Mouse (Mus musculus) heart, embryonic 12.5 days (tissue): ENCODE data around the gene Prickle2. TPM values are rescaled to one million over a fixed set of nuclear protein-coding genes. Genes with fewer than 3 reads are reported as not detected.

Experiments used
- ATAC-seq: fragments of 200-750 bp; cut with Nextera tagmentation; 2 replicates; pipeline ENCODE4 v1.8.0; 2017; ENCODE audit warnings: moderate TSS enrichment, moderate library complexity; ENCODE audit not compliant: insufficient number of reproducible peaks, low FRiP score
- H3K27ac ChIP-seq: fragments of 300-500 bp; sonication (generic); 2 replicates; pipeline ENCODE4 v1.5.1; 2016; ENCODE audit warnings: mild to moderate bottlenecking, moderate library complexity; ENCODE audit not compliant: poor library complexity, severe bottlenecking
- H3K27me3 ChIP-seq: fragments of 300-500 bp; sonication (generic); replicated peaks from 2 replicates; pipeline ENCODE4 v1.6.1; 2016; ENCODE audit warnings: mild to moderate bottlenecking, moderate library complexity
- H3K36me3 ChIP-seq: fragments of 300-500 bp; sonication (generic); 2 replicates; pipeline ENCODE4 v1.6.1; 2016; ENCODE audit warnings: mild to moderate bottlenecking, moderate library complexity
- H3K4me1 ChIP-seq: fragments of 300-500 bp; sonication (generic); replicated peaks from 2 replicates; pipeline ENCODE4 v1.6.1; 2016; ENCODE audit warnings: mild to moderate bottlenecking
- H3K4me2 ChIP-seq: fragments of 300-500 bp; sonication (generic); 2 replicates; pipeline ENCODE4 v1.6.1; 2016; ENCODE audit warnings: mild to moderate bottlenecking, moderate library complexity
- H3K4me3 ChIP-seq: fragments of 300-500 bp; sonication (generic); 2 replicates; pipeline ENCODE4 v1.5.1; 2016; ENCODE audit warnings: mild to moderate bottlenecking
- H3K9ac ChIP-seq: fragments of 300-500 bp; sonication (generic); 2 replicates; pipeline ENCODE4 v1.6.1; 2016; ENCODE audit warnings: mild to moderate bottlenecking, moderate library complexity
- H3K9me3 ChIP-seq: fragments of 300-500 bp; sonication (generic); replicated peaks from 2 replicates; pipeline ENCODE4 v1.6.1; 2016; ENCODE audit warnings: mild to moderate bottlenecking, moderate library complexity
- WGBS: fragments of 180-500 bp; shearing (Covaris S2); methylation state at CpG from one replicate; pipeline ENCODE4 v1.1.7; 2016; 5-methylcytosine and 5-hydroxymethylcytosine counted together
- polyA plus RNA-seq: library from polyadenylated mRNA; unstranded; fragments of >200 nt; fragmentation: Nextera tagmentation; extraction: Ambion mirVana; gene quantifications from 2 replicates; pipeline ENCODE4 v1.2.1, GENCODE M21; 2016

Gene Prickle2
- polyA plus RNA-seq, 1 experiment from 2014 or later: 7.9 TPM

GRCm38 (mm10) chr6:92469456-92469855 lies 236.5 kb downstream of the Prickle2 start:
- Histone ChIP-seq H3K4me2 (no peak overlapping the region), H3K4me3 (no peak overlapping the region), H3K4me1 (peaks cover 53% of the 10 kb centered on the region), H3K9ac (no peak overlapping the region), H3K27ac (peak overlapping the region; percentile 75), H3K27me3 (no peaks in the 10 kb centered on the region), H3K36me3 (no peaks in the 10 kb centered on the region), H3K9me3 (no peaks in the 10 kb centered on the region)
- no peak for ATAC-seq
- whole genome bisulfite sequencing: 55% methylated on average over 4 of the region's 4 CpGs

DNA sequence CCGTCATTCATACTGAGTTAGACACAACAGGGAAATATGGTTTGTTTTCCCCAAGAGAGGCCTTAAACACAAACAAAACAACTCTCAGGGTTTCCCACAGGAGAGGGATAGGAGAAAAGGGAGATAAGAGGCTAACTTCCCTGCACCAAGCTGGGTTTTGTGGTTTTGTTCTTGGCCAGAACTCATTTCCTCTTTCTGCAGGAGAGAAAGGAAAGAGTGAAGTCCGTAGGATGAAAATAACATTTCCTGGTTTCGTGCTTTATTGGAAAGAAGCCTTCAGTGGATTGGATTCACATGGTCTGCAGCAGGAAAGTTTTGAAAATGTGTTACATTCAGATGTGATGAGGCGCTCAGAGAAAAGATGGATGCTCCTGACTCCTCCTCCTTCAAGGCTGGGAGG lies 237.1 kb downstream of the Prickle2 start:
- Histone ChIP-seq H3K4me1 (peaks cover 59% of the 10 kb centered on the region), H3K4me2 (no peak overlapping the region)
- WGBS: 57% methylated on average over 4 of the region's 4 CpGs

DNA sequence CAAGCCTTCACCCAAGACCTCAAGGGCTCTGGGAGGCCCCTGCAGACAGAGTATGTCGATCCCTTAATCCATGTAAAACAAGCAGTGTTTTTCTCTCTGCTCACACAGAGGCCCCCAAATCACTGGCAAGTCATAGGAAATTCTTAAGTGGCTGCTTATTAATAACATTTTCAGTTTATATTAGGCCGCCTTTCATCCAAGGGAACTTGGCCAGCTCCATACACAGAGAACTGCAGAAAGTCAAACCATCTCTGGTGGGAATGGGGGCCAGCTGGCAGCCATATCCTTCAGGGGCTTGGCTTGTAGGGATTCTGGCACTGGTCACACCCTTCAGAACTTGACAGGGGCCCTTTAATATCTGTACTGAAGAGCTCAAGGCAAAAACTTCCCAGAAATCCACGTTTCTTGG lies 237.6 kb downstream of the Prickle2 start:
- Histone ChIP-seq H3K9me3 (no peaks in the 10 kb centered on the region), H3K4me3 (no peak overlapping the region), H3K4me1 (peaks cover 64% of the 10 kb centered on the region), H3K36me3 (no peaks in the 10 kb centered on the region), H3K27ac (peak overlapping the region; percentile 75), H3K27me3 (no peaks in the 10 kb centered on the region), H3K9ac (no peak overlapping the region), H3K4me2 (no peak overlapping the region)
- ATAC-seq: no peak
- 43% methylated on average over 3 of the region's 3 CpGs for WGBS

More for the DNA sequence above, 237.1 kb downstream of the Prickle2 start:
- Histone ChIP-seq H3K9me3 (no peaks in the 10 kb centered on the region), H3K4me3 (no peak overlapping the region), H3K27me3 (no peaks in the 10 kb centered on the region), H3K36me3 (no peaks in the 10 kb centered on the region), H3K9ac (no peak overlapping the region), H3K27ac (peak overlapping the region; percentile 75)
- no peak for ATAC-seq

DNA sequence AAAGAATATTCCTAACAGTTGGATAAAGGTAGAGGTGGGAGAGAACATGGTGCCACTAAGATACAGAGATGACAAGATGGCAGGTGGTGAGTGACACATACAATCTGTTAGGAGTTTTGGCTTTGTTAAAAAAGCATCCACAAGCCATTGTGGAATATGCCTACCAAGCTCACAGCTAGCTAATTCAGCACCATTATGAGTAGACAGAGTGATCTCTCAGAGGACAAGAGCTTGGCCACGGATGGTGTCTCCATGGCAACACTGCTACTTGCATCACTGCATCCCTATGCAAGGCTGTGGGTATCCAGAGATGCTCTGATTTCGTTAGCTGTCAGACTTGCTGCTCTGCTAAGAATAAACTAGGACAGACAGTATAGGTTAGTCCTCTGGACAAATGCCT lies 238.6 kb downstream of the Prickle2 start:
- H3K9me3 ChIP-seq: no peaks in the 10 kb centered on the region
- H3K4me2 ChIP-seq: no peak overlapping the region
- no peaks in the 10 kb centered on the region for H3K36me3 ChIP-seq
- no peak overlapping the region for H3K27ac ChIP-seq
- H3K27me3 ChIP-seq: no peaks in the 10 kb centered on the region
- no peak overlapping the region for H3K9ac ChIP-seq
- H3K4me3 ChIP-seq: no peak overlapping the region
- H3K4me1 ChIP-seq: peaks cover 68% of the 10 kb centered on the region
- WGBS: 86% methylated on average over 2 of the region's 2 CpGs
- ATAC-seq: no peak

GRCm38 (mm10) chr6:92465666-92466065 lies 240.3 kb downstream of the Prickle2 start:
- 19% methylated on average over 1 of the region's 1 CpGs for WGBS
- Histone ChIP-seq H3K4me1 (peaks cover 68% of the 10 kb centered on the region), H3K36me3 (no peaks in the 10 kb centered on the region), H3K9ac (no peak overlapping the region), H3K9me3 (no peaks in the 10 kb centered on the region), H3K4me3 (no peak overlapping the region), H3K27ac (peak overlapping the region; percentile 85), H3K4me2 (no peak overlapping the region), H3K27me3 (no peaks in the 10 kb centered on the region)
- ATAC-seq: peak; percentile 60

GRCm38 (mm10) chr6:92464781-92465337 lies 241.1 kb downstream of the Prickle2 start:
- peaks cover 66% of the 10 kb centered on the region for H3K4me1 ChIP-seq
- 28% methylated on average over 7 of the region's 7 CpGs for WGBS
- no peak overlapping the region for H3K9ac ChIP-seq
- H3K36me3 ChIP-seq: no peaks in the 10 kb centered on the region
- 0 out of 2 replicates have a peak overlapping the region, but pooled peaks have one; percentile 10 for H3K4me2 ChIP-seq
- peak; percentile 61 for ATAC-seq
- no peak overlapping the region for H3K4me3 ChIP-seq
- H3K27me3 ChIP-seq: no peaks in the 10 kb centered on the region
- H3K27ac ChIP-seq: peak overlapping the region; percentile 85
- H3K9me3 ChIP-seq: no peaks in the 10 kb centered on the region

GRCm38 (mm10) chr6:92463768-92464167 lies 242.2 kb downstream of the Prickle2 start:
- WGBS: 39% methylated on average over 9 of the region's 9 CpGs
- no peak overlapping the region for H3K4me2 ChIP-seq
- no peak for ATAC-seq
- no peak overlapping the region for H3K4me3 ChIP-seq
- H3K9me3 ChIP-seq: no peaks in the 10 kb centered on the region
- H3K27ac ChIP-seq: peak overlapping the region; percentile 85
- no peaks in the 10 kb centered on the region for H3K36me3 ChIP-seq
- no peaks in the 10 kb centered on the region for H3K27me3 ChIP-seq
- H3K4me1 ChIP-seq: peaks cover 56% of the 10 kb centered on the region
- no peak overlapping the region for H3K9ac ChIP-seq

DNA sequence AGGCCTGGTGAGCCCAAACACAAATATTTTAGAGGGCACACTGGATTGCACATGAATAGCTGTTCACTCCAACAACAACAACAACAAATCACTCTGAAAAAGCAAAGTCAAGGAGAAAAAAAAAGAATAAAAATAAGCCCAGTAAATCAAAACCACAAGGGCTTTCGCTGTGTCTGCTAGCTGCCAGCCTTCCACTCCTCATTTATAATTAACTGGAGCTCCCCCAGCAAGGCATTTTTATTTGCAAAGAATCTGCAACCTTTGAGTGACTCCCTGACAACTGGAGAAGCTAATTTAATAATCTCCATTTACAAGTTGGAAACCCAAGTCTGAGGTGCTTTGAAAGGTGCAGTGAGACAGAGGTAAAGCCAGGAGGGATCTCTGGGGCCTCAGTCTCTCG lies 245.2 kb downstream of the Prickle2 start:
- WGBS: 83% methylated on average over 2 of the region's 2 CpGs
- ATAC-seq: no peak

GRCm38 (mm10) chr6:92458026-92458425 lies 247.9 kb downstream of the Prickle2 start:
- Histone ChIP-seq H3K27me3 (no peaks in the 10 kb centered on the region), H3K4me2 (no peak overlapping the region), H3K9ac (no peak overlapping the region), H3K36me3 (0 out of 2 replicates have a peak, but pooled peaks cover 2% of the 10 kb centered on the region), H3K9me3 (no peaks in the 10 kb centered on the region), H3K27ac (no peak overlapping the region), H3K4me1 (peaks cover 7% of the 10 kb centered on the region), H3K4me3 (no peak overlapping the region)
- ATAC-seq: no peak
- WGBS: 79% methylated on average over 4 of the region's 4 CpGs

More for the DNA sequence above, 245.2 kb downstream of the Prickle2 start:
- Histone ChIP-seq H3K9ac (no peak overlapping the region), H3K4me3 (no peak overlapping the region), H3K4me2 (no peak overlapping the region), H3K4me1 (peaks cover 33% of the 10 kb centered on the region), H3K27ac (no peak overlapping the region), H3K9me3 (no peaks in the 10 kb centered on the region), H3K36me3 (0 out of 2 replicates have a peak, but pooled peaks cover 2% of the 10 kb centered on the region), H3K27me3 (no peaks in the 10 kb centered on the region)

- Histone ChIP-seq H3K4me3 (no peak overlapping the region), H3K36me3 (no peaks in the 10 kb centered on the region), H3K4me1 (peaks cover 20% of the 10 kb centered on the region), H3K9me3 (no peaks in the 10 kb centered on the region), H3K27me3 (no peaks in the 10 kb centered on the region), H3K27ac (no peak overlapping the region), H3K4me2 (no peak overlapping the region), H3K9ac (no peak overlapping the region)
- no peak for ATAC-seq
- 70% methylated on average over 1 of the region's 1 CpGs for WGBS
Measured at GRCm38 (mm10) chr6:92451421-92451820, 254.5 kb downstream of the Prickle2 start.

DNA sequence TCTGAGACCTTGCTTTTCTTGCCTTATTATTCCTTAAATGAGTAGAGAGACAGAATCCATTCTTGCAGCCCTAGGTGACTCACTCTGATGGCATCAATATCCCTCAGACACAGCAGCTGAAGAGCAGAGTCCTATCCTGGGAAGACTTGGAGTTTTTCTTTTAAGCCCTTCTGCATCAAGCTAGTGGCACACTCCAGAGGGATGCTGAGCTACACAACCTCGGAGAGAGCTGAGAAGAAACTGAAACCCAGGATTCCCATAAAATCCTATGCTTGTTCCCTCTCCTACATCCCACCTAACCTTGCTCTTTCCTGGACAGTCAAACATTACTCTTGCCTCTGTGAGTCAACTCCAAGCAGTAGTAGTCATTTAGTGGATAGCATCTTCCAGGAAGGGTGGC lies 256.0 kb downstream of the Prickle2 start:
- H3K27me3 ChIP-seq: no peaks in the 10 kb centered on the region
- no peak overlapping the region for H3K4me2 ChIP-seq
- no peak overlapping the region for H3K27ac ChIP-seq
- no peak for ATAC-seq
- no peaks in the 10 kb centered on the region for H3K9me3 ChIP-seq
- peaks cover 21% of the 10 kb centered on the region for H3K4me1 ChIP-seq
- no peak overlapping the region for H3K9ac ChIP-seq
- WGBS: 93% methylated on average over 1 of the region's 1 CpGs
- H3K4me3 ChIP-seq: no peak overlapping the region
- H3K36me3 ChIP-seq: no peaks in the 10 kb centered on the region

GRCm38 (mm10) chr6:92446662-92447061 lies 259.3 kb downstream of the Prickle2 start:
- Histone ChIP-seq H3K9ac (no peak overlapping the region), H3K27ac (peak overlapping the region; percentile 50), H3K4me3 (no peak overlapping the region), H3K36me3 (no peaks in the 10 kb centered on the region), H3K4me1 (peaks cover 21% of the 10 kb centered on the region), H3K4me2 (no peak overlapping the region), H3K9me3 (no peaks in the 10 kb centered on the region), H3K27me3 (no peaks in the 10 kb centered on the region)
- WGBS: 31% methylated on average over 3 of the region's 3 CpGs
- peak; percentile 66; the same call in 1 of the 2 replicates for ATAC-seq
